Mouse (Mus musculus): Measurements from ENCODE around the gene Snx30.

DNA sequence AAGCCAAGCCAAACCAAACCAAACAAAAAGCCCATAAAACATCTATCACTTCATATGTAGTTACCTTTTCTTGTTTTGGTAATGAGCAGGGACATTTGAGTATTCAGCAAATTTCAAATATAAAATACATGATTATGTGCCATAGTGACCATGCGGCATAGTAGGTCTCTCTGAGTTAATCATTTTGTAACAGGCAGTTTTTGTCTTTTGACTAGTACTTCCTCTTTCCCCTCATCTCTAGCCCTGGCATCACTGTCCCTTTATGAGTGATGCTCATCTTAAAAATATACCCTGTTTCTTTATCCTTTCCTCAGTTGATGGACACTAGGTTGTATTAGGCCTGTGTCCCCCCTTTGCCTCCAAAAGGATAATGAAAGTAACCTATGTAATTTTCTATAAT is 15.9 kb downstream of the Snx30 start:
- TF ChIP-seq POLR2A (IDR thresholded peaks at IDR 0.05; ENCODE audit: borderline replicate concordance, extremely low read depth, insufficient read depth, insufficient read length, poor library complexity, severe bottlenecking) (no peak), CTCF (IDR thresholded peaks at IDR 0.05; ENCODE audit: borderline replicate concordance, extremely low read depth, insufficient read depth, insufficient read length) (no peak)
